Mouse (Mus musculus): ENCODE measurements around the gene Igfbp5.

DNA sequence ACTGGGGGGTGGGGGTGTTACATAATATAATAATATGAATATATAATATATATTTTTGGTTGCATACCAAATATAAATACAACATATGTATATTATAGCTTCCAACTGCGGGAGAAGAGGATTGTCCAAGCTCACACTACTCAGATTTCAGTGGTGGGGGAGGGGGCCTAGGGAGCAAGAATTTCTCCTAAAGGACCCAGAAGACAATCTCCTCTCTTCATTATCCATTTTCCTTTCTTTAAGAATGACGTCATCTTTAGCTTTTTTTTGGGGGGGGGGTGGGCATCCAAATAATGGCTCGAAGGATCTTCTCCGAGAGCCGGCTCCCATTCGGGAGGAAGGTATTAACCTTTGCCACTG lies 3.4 kb downstream of the Igfbp5 start:
- TF ChIP-seq CTCF (IDR thresholded peaks at IDR 0.05; ENCODE audit: low read depth), result no peak
- no peak for TF ChIP-seq EP300 (IDR thresholded peaks at IDR 0.05; ENCODE audit: low read depth)

Measured in heart, postnatal 0 days (tissue).